Comparison of ENCODE assay signal across 35 mouse cellular contexts in the genomic region with DNA sequence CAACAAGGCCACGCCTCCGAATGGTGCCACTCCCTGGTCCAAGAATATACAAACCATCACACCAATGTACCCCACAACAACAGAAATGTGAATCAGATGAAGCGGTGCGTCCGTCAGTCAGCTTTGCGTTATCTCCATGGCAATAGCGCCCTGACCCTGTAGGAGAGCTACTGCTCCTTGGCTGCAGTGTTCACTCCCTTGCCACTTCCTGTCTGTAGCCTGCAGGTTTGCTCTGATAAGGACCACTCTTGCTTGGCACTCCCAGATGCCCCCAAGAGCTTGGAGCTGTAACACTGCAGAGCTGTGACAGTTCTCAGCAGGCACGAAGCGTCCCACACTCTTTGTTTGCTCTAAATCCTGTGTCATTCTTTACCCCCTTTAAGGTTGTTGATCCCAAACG. TPM values are rescaled to one million over a fixed set of nuclear protein-coding genes. Genes with fewer than 3 reads are reported as not detected.
DNase-seq lines count a peak whose midpoint lies in the region; ATAC-seq and TF ChIP-seq lines count a peak whose summit lies in the region.
"Had no signal": no experiment of that assay in that cellular context is flagged by ENCODE, and none has a peak within 500 bp of the region (broad histone marks: within the 10 kb centered on the region; RNA-seq: fewer than 3 reads in every experiment).

No protein-coding gene starts in this region.

- H3K4me1 ChIP-seq in G1E (ENCODE audit: insufficient read depth, low read depth, low read length) = peaks cover 18% of the 10 kb centered on the region
- H3K4me1 ChIP-seq in liver, embryonic 12.5 days = peaks cover 10% of the 10 kb centered on the region
- H3K4me1 ChIP-seq in forebrain, embryonic 13.5 days = no peaks in the 10 kb centered on the region
- H3K4me1 ChIP-seq: embryonic facial prominence, embryonic 15.5 days; lung, embryonic 15.5 days; midbrain, embryonic 13.5 days; neural tube, embryonic 12.5 days; stomach, embryonic 15.5 days had no signal

- no peak for TF ChIP-seq CTCF in G1E (IDR thresholded peaks at IDR 0.05; ENCODE audit: low read depth, low read length)

- no peak overlapping the region for H3K27ac ChIP-seq in liver, embryonic 12.5 days
- no peak overlapping the region for H3K27ac ChIP-seq in forebrain, embryonic 13.5 days
- H3K27ac ChIP-seq: embryonic facial prominence, embryonic 15.5 days; hindbrain, embryonic 14.5 days; layer of hippocampus, adult 2 months; lung, embryonic 15.5 days; macrophage; midbrain, embryonic 13.5 days; neural tube, embryonic 12.5 days; stomach, embryonic 15.5 days had no signal

- H3K9ac ChIP-seq in liver, embryonic 12.5 days = no peak overlapping the region
- no peak overlapping the region for H3K9ac ChIP-seq in forebrain, embryonic 13.5 days
- H3K9ac ChIP-seq: embryonic facial prominence, embryonic 15.5 days; hindbrain, embryonic 14.5 days; lung, embryonic 15.5 days; midbrain, embryonic 13.5 days; neural tube, embryonic 12.5 days; stomach, embryonic 15.5 days had no signal

- DNase-seq in G1E (ENCODE audit: low spot score) = peak; percentile 42
- DNase-seq in c-Kit-positive CD71-positive TER-119-positive erythroid progenitor cells, embryonic 14.5 days (ENCODE audit: low spot score) = peak; percentile 29
- no peak for DNase-seq in ovary, postnatal 14 days (ENCODE audit: low spot score)
- no peak for DNase-seq in kidney, adult 9 months
- DNase-seq in spleen, postnatal 10 days (ENCODE audit: low spot score in 2 of 2) = no peak
- DNase-seq: adrenal gland, postnatal 14 days; B cell, adult 2 months; cerebellum, adult 9-10 months; gastrocnemius, postnatal 10 days; heart, adult 11 months; kidney, adult 18-20 months; kidney, postnatal 14 days; layer of hippocampus, postnatal 36 days; right cerebral cortex, adult 18-20 months; right cerebral cortex, postnatal 4 days; thymus, adult 2 months; thymus, postnatal 4 days had no signal

- H3K4me3 ChIP-seq in G1E (ENCODE audit: low read depth, low read length) = no peak overlapping the region; the same call in 1 of the 2 replicates
- H3K4me3 ChIP-seq in liver, embryonic 12.5 days = no peak overlapping the region
- H3K4me3 ChIP-seq in forebrain, embryonic 13.5 days = no peak overlapping the region
- H3K4me3 ChIP-seq: embryonic facial prominence, embryonic 15.5 days; layer of hippocampus, adult 2 months; lung, embryonic 15.5 days; midbrain, embryonic 13.5 days; neural tube, embryonic 12.5 days; stomach, embryonic 15.5 days had no signal

- no peaks in the 10 kb centered on the region for H3K9me3 ChIP-seq in G1E (replicated peaks)
- H3K9me3 ChIP-seq in liver, embryonic 12.5 days (replicated peaks) = no peaks in the 10 kb centered on the region
- H3K9me3 ChIP-seq in forebrain, embryonic 13.5 days (replicated peaks) = no peaks in the 10 kb centered on the region
- H3K9me3 ChIP-seq: embryonic facial prominence, embryonic 15.5 days; lung, embryonic 15.5 days; midbrain, embryonic 13.5 days; neural tube, embryonic 12.5 days; stomach, embryonic 15.5 days had no signal

- peak; percentile 98 for ATAC-seq in G1E (ENCODE audit: extremely low read depth, insufficient number of reproducible peaks, low FRiP score, poor library complexity, severe bottlenecking)
- ATAC-seq in liver, embryonic 12.5 days = peak; percentile 81
- ATAC-seq in megakaryocyte progenitor cell, adult 5-6 weeks (replicated peaks; ENCODE audit: poor library complexity) = peak; percentile 99
- ATAC-seq in forebrain, embryonic 13.5 days = no peak
- ATAC-seq: forebrain, embryonic 16.5 days; inflammation-experienced regulatory T-cells, adult 6 months; midbrain, embryonic 13.5 days had no signal

- peak overlapping the region; percentile 21 for H3K4me2 ChIP-seq in liver, embryonic 12.5 days
- H3K4me2 ChIP-seq in forebrain, embryonic 13.5 days = no peak overlapping the region
- H3K4me2 ChIP-seq: embryonic facial prominence, embryonic 15.5 days; heart, embryonic 11.5 days; hindbrain, embryonic 14.5 days; lung, embryonic 15.5 days; midbrain, embryonic 13.5 days; neural tube, embryonic 12.5 days; stomach, embryonic 15.5 days had no signal

- WGBS in liver, embryonic 12.5 days (ENCODE audit: insufficient replicate concordance) = 17% methylated on average over 10 of the region's 10 CpGs
- 86% methylated on average over 10 of the region's 10 CpGs for WGBS in forebrain, embryonic 13.5 days

- H3K36me3 ChIP-seq in G1E (replicated peaks) = no peaks in the 10 kb centered on the region
- H3K36me3 ChIP-seq in liver, embryonic 12.5 days = no peaks in the 10 kb centered on the region
- no peaks in the 10 kb centered on the region for H3K36me3 ChIP-seq in forebrain, embryonic 13.5 days (ENCODE audit: poor library complexity, severe bottlenecking)
- H3K36me3 ChIP-seq: embryonic facial prominence, embryonic 15.5 days; lung, embryonic 15.5 days; midbrain, embryonic 13.5 days; neural tube, embryonic 12.5 days; stomach, embryonic 15.5 days had no signal

- H3K27me3 ChIP-seq in G1E (ENCODE audit: insufficient read depth, low read length) = peaks cover 3% of the 10 kb centered on the region; the same call in 1 of the 2 replicates
- 0 out of 2 replicates have a peak, but pooled peaks cover 4% of the 10 kb centered on the region for H3K27me3 ChIP-seq in liver, embryonic 12.5 days (replicated peaks)
- H3K27me3 ChIP-seq in forebrain, embryonic 13.5 days = no peaks in the 10 kb centered on the region
- H3K27me3 ChIP-seq: embryonic facial prominence, embryonic 15.5 days; lung, embryonic 15.5 days; midbrain, embryonic 13.5 days; neural tube, embryonic 12.5 days; stomach, embryonic 15.5 days had no signal

RNA-seq across cellular contexts. Expression of gene Spesp1, which starts 16.7 kb away (rescaled TPM):
- total RNA-seq in G1E (2014; fragmentation: Nextera tagmentation) = not detected in 2 replicates
- 0.06 and 0.22 TPM in 2 replicates for total RNA-seq in G1E (2017)
- not detected in 2 replicates for polyA plus RNA-seq in G1E (2012)
- polyA plus RNA-seq in liver, embryonic 12.5 days (2016; fragmentation: Nextera tagmentation; extraction: Ambion mirVana) = not detected in 2 replicates
- total RNA-seq in megakaryocyte progenitor cell, adult 5-6 weeks (2015) = not detected in 2 replicates
- not detected in 2 replicates for total RNA-seq in megakaryocyte progenitor cell, adult 5-6 weeks (2017)
- not detected in 2 replicates for polyA plus RNA-seq in forebrain, embryonic 13.5 days (2015; fragmentation: Nextera tagmentation; extraction: Ambion mirVana)
- total RNA-seq: adrenal gland, postnatal 14 days; CH12.LX; gastrocnemius, postnatal 10 days; left cerebral cortex, postnatal 25 days had no signal
- polyA plus RNA-seq: embryonic facial prominence, embryonic 15.5 days; forebrain, embryonic 16.5 days; heart, embryonic 11.5 days; heart, postnatal 0 days; hindbrain, embryonic 14.5 days; inflammation-experienced regulatory T-cells, adult 6 months; limb, embryonic 14.5 days; lung, embryonic 15.5 days; macrophage; neural tube, embryonic 12.5 days; stomach, embryonic 15.5 days had no signal

Comparison
In these comparisons a context has a peak if more than half of its experiments do, and no peak if none do; other contexts are left out.
1. DNase-seq: peak in G1E (single experiment) and c-Kit-positive CD71-positive TER-119-positive erythroid progenitor cells, embryonic 14.5 days (single experiment); none in ovary, postnatal 14 days (single experiment), kidney, adult 9 months (single experiment) and spleen, postnatal 10 days (0 of 2).